ENCODE assay signal across 8 mouse cellular contexts in the genomic region with DNA sequence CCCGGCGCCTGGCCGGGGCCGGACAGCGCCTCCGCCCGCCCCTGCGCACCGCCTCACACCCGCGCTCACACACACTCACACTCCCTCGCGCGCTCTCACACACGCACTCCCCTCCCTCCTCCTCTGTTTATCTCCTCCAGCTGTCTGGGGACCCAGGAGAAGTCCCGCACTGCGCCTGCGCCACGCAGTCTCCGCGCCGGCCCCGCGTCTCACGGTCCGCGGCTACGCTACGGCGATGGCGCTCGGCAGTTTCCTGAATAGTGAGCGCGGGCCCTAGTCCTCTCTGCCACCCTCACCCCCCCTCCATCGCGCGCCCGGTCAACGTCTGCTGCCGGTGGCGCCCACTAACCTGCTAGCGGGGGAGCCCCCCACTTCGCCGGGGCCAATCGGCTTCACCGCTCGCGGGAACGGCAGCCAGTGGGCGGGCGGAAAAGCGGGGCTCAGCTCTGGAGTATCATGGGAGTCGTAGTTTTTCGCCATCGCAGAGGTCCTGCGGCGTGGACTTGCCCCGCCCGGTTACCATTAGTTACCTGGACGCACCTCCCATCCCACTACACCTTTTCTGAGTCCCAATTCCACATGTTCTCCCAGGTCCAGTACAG. TPM values are rescaled to one million over a fixed set of nuclear protein-coding genes. Genes with fewer than 3 reads are reported as not detected.
DNase-seq lines count a peak whose midpoint lies in the region; ATAC-seq and TF ChIP-seq lines count a peak whose summit lies in the region.

No protein-coding gene starts in this region.

- peak overlapping the region; percentile 79 for H3K4me2 ChIP-seq in forebrain, embryonic 16.5 days (ENCODE audit: low read length)
- peak overlapping the region; percentile 92 for H3K4me2 ChIP-seq in lung, embryonic 15.5 days

- ATAC-seq in forebrain, embryonic 16.5 days: peak; percentile 97
- peak; percentile 97 for ATAC-seq in lung, embryonic 15.5 days (ENCODE audit: borderline replicate concordance, extremely low read depth, low FRiP score, low TSS enrichment)

- H3K4me1 ChIP-seq in ES-E14 (ENCODE audit: control insufficient read depth in 2 of 2, insufficient read depth in 2 of 2, low read length in 2 of 2, poor library complexity in 1 of 2): peaks cover 3 to 5% of the 10 kb centered on the region in 2 experiments; a peak in 1 of 4 replicates
- H3K4me1 ChIP-seq in forebrain, embryonic 16.5 days (replicated peaks; ENCODE audit: control insufficient read depth, insufficient read depth, low read length): peaks cover 16% of the 10 kb centered on the region
- peaks cover 6% of the 10 kb centered on the region; the same call in 1 of the 2 replicates for H3K4me1 ChIP-seq in lung, embryonic 15.5 days

- H3K9me3 ChIP-seq in ES-E14 (ENCODE audit: control insufficient read depth, insufficient read depth, low read depth, low read length): no peaks in the 10 kb centered on the region
- no peaks in the 10 kb centered on the region for H3K9me3 ChIP-seq in forebrain, embryonic 16.5 days (ENCODE audit: control insufficient read depth, low read length)
- no peaks in the 10 kb centered on the region for H3K9me3 ChIP-seq in lung, embryonic 15.5 days

- 0 out of 2 replicates have a peak, but pooled peaks cover 2% of the 10 kb centered on the region for H3K27me3 ChIP-seq in forebrain, embryonic 16.5 days (replicated peaks; ENCODE audit: control insufficient read depth, insufficient read depth, low read length)
- 0 out of 2 replicates have a peak, but pooled peaks cover 3% of the 10 kb centered on the region for H3K27me3 ChIP-seq in lung, embryonic 15.5 days

- no peaks in the 10 kb centered on the region for H3K36me3 ChIP-seq in ES-E14 (ENCODE audit: control insufficient read depth, insufficient read depth, low read length, poor library complexity, severe bottlenecking)
- H3K36me3 ChIP-seq in forebrain, embryonic 16.5 days (ENCODE audit: control insufficient read depth, insufficient read depth): no peaks in the 10 kb centered on the region
- no peaks in the 10 kb centered on the region for H3K36me3 ChIP-seq in lung, embryonic 15.5 days

- peak overlapping the region; percentile 68 to 88 for H3K4me3 ChIP-seq in ES-E14 (ENCODE audit: insufficient read depth in 1 of 2, low read depth in 1 of 2, low read length in 2 of 2, poor library complexity in 1 of 2, severe bottlenecking in 1 of 2)
- H3K4me3 ChIP-seq in forebrain, embryonic 16.5 days (replicated peaks; ENCODE audit: low read length): peak overlapping the region; percentile 62
- peak overlapping the region; percentile 78 for H3K4me3 ChIP-seq in lung, embryonic 15.5 days

- in situ Hi-C loops in ES-E14 (cut with MboI; ENCODE audit: low sequenced_read_pairs in 2 of 2, unreplicated experiment in 2 of 2): no loop called here

- peak overlapping the region; percentile 73 for H3K9ac ChIP-seq in ES-E14 (ENCODE audit: insufficient read depth, low read depth, low read length, poor library complexity, severe bottlenecking)
- H3K9ac ChIP-seq in forebrain, embryonic 16.5 days (replicated peaks; ENCODE audit: low read depth, low read length): peak overlapping the region; percentile 68
- H3K9ac ChIP-seq in lung, embryonic 15.5 days: peak overlapping the region; percentile 89

- no peak overlapping the region for H3K27ac ChIP-seq in ES-E14 (ENCODE audit: insufficient read depth, low read depth, low read length, poor library complexity, severe bottlenecking)
- H3K27ac ChIP-seq in forebrain, embryonic 16.5 days (ENCODE audit: low read length): peak overlapping the region; percentile 46; the same call in 1 of the 2 replicates
- peak overlapping the region; percentile 73 for H3K27ac ChIP-seq in lung, embryonic 15.5 days

- DNase-seq in ES-E14 (ENCODE audit: low read depth, low spot score): peak; percentile 78
- DNase-seq in cerebellum, adult 11-12 months: peak; percentile 99
- peak; percentile 97 for DNase-seq in heart, postnatal 4 days
- DNase-seq in layer of hippocampus, adult 8-10 months (ENCODE audit: low spot score in 2 of 2): peak; percentile 97 to 98
- peak; percentile 97 for DNase-seq in ovary, adult 18-20 months (ENCODE audit: low spot score)
- peak; percentile 97 for DNase-seq in thymus, postnatal 0 days (ENCODE audit: low spot score)

- WGBS in forebrain, embryonic 16.5 days: under 1% methylated on average over 58 of the region's 60 CpGs
- WGBS in lung, embryonic 15.5 days: under 1% methylated on average over 59 of the region's 60 CpGs

TF ChIP-seq in ES-E14, 5 proteins besides CTCF, POLR2A, EP300 and RAD21:
- TF ChIP-seq HCFC1 (IDR thresholded peaks at IDR 0.05; ENCODE audit: borderline replicate concordance, insufficient read depth, low read length) (peak; percentile 91), ZC3H11A (IDR thresholded peaks at IDR 0.05; ENCODE audit: borderline replicate concordance, low read depth, low read length) (no peak)

RNA-seq across cellular contexts. Expression of a gene that starts 14.0 kb away (rescaled TPM):
- 65.6 and 91.8 TPM in 2 replicates for total RNA-seq in ES-E14 (2012; rRNA removed)
- 16.2 and 19.3 TPM in 2 replicates for polyA plus RNA-seq in forebrain, embryonic 16.5 days (2015; fragmentation: Nextera tagmentation; extraction: Ambion mirVana)
- 10 to 100 TPM; 46.9 to 47.9 TPM for total RNA-seq in heart, postnatal 4 days (2021)
- 10 to 100 TPM; 65.1 to 85.8 (median 72.2) TPM for total RNA-seq in layer of hippocampus, adult 8-10 months (2022)
- polyA plus RNA-seq in lung, embryonic 15.5 days (2015; fragmentation: Nextera tagmentation; extraction: Ambion mirVana): 10.8 and 11.2 TPM in 2 replicates
- polyA plus RNA-seq in thymus, postnatal 0 days (2015; fragmentation: Nextera tagmentation; extraction: Ambion mirVana): 13.6 and 14.2 TPM in 2 replicates

RNA-seq across cellular contexts. Expression of a gene that starts 30.3 kb away (rescaled TPM):
- total RNA-seq in ES-E14 (2012; rRNA removed): 24.7 and 24.9 TPM in 2 replicates
- 8.1 and 10.7 TPM in 2 replicates for polyA plus RNA-seq in forebrain, embryonic 16.5 days (2015; fragmentation: Nextera tagmentation; extraction: Ambion mirVana)
- total RNA-seq in heart, postnatal 4 days (2021): 10 to 100 TPM; 21.1 to 24.4 TPM
- total RNA-seq in layer of hippocampus, adult 8-10 months (2022): 10 to 100 TPM; 62.2 to 66.1 (median 65.1) TPM
- 7.6 and 8.3 TPM in 2 replicates for polyA plus RNA-seq in lung, embryonic 15.5 days (2015; fragmentation: Nextera tagmentation; extraction: Ambion mirVana)
- 5.2 and 6.2 TPM in 2 replicates for polyA plus RNA-seq in thymus, postnatal 0 days (2015; fragmentation: Nextera tagmentation; extraction: Ambion mirVana)
